Mouse (Mus musculus) gastrocnemius, postnatal 10 days (tissue): ENCODE measurements around the gene Ldlr. TPM values are rescaled to one million over a fixed set of nuclear protein-coding genes. Genes with fewer than 3 reads are reported as not detected.
"Not testable (repeated sequence)": the region's sequence is repeated elsewhere in the genome, so short reads cannot be mapped to it uniquely, and the experiment has no call there.

Experiments
- DNase-seq: peaks from one replicate; pipeline ENCODE4 v3.0.0; 2021; ENCODE audit warnings: mixed read lengths
- total RNA-seq, 2 experiments: library from RNA; stranded (reverse); gene quantifications; 2 replicates each; pipeline ENCODE4 v1.2.3; 2021

The Ldlr gene
- total RNA-seq, 2 experiments from 2014 or later = 11.4 to 11.8 TPM

- DNase-seq = peak; percentile 46
Observed at GRCm38 (mm10) chr9:21754516-21755321, 31.4 kb downstream of the Ldlr start.

GRCm38 (mm10) chr9:21758576-21759529, 35.6 kb downstream of the Ldlr start:
- DNase-seq = no peak

GRCm38 (mm10) chr9:21759718-21760117, 36.4 kb downstream of the Ldlr start:
- DNase-seq = no peak

- peak; percentile 91 for DNase-seq
Observed at GRCm38 (mm10) chr9:21760155-21761088, 37.1 kb downstream of the Ldlr start, which contains the start of gene Spc24. Gene Spc24, minus strand, starts transcription at chr9:21760303.

- no peak for DNase-seq
Observed at GRCm38 (mm10) chr9:21762135-21762534, 38.9 kb downstream of the Ldlr start.

- DNase-seq = no peak
Observed at GRCm38 (mm10) chr9:21764084-21764999, 41.1 kb downstream of the Ldlr start.

GRCm38 (mm10) chr9:21767896-21768295, 44.6 kb downstream of the Ldlr start:
- DNase-seq = peak; percentile 54

GRCm38 (mm10) chr9:21768511-21769411, 45.5 kb downstream of the Ldlr start:
- DNase-seq = no peak

- DNase-seq = peak; percentile 38
Observed at GRCm38 (mm10) chr9:21769558-21770183, 46.4 kb downstream of the Ldlr start.

- not testable (repeated sequence) for DNase-seq
Observed at GRCm38 (mm10) chr9:21773396-21773795, 50.1 kb downstream of the Ldlr start.

- no peak for DNase-seq
Observed at GRCm38 (mm10) chr9:21774353-21774752, 51.1 kb downstream of the Ldlr start.

- no peak for DNase-seq
Observed at GRCm38 (mm10) chr9:21777726-21778125, 54.4 kb downstream of the Ldlr start.

- peak; percentile 68 for DNase-seq
Observed at GRCm38 (mm10) chr9:21781657-21782468, 58.6 kb downstream of the Ldlr start.

GRCm38 (mm10) chr9:21784517-21785307, 61.4 kb downstream of the Ldlr start:
- DNase-seq = no peak

GRCm38 (mm10) chr9:21786309-21786708, 63.0 kb downstream of the Ldlr start:
- not testable (repeated sequence) for DNase-seq

- peak; percentile 75 for DNase-seq
Observed at GRCm38 (mm10) chr9:21786906-21787305, 63.6 kb downstream of the Ldlr start.

GRCm38 (mm10) chr9:21787654-21788053, 64.4 kb downstream of the Ldlr start:
- DNase-seq = no peak
